Mouse (Mus musculus) induced T-regulatory cell, adult 2 months (primary cell): ENCODE measurements at regions not wholly inside any gene's neighbourhood (a gene's known extent, or its start where the extent isn't known, plus 50 kb on each side); places are given as distances from the start of the nearest gene placed in this dataset.
A peak's percentile ranks its signal among the peaks of the same experiment; 100 is the strongest.

Experiments
- DNase-seq: peaks from one replicate; pipeline ENCODE4 v3.0.0-alpha.2; 2012; ENCODE audit warnings: low read depth

DNA sequence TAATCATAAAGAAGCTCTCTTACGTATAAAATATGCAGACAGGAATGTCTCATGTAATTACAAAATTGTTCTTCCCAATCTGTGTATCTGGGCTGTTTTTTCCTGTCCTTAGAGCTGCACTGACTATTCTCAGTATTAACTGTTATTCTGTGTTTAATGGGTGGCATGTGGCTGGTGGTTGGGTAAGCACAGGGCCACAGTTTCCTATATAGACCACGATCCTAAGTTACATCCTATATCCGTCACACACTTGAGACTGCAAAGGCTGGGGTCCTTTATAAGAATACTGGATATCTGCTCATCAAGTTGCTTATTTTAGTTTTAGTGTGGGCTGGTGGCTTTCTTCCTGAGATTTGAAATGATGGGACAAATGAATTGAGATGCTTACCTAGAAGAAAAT, 159.0 kb downstream of the Sox4 start:
- no peak for DNase-seq

DNA sequence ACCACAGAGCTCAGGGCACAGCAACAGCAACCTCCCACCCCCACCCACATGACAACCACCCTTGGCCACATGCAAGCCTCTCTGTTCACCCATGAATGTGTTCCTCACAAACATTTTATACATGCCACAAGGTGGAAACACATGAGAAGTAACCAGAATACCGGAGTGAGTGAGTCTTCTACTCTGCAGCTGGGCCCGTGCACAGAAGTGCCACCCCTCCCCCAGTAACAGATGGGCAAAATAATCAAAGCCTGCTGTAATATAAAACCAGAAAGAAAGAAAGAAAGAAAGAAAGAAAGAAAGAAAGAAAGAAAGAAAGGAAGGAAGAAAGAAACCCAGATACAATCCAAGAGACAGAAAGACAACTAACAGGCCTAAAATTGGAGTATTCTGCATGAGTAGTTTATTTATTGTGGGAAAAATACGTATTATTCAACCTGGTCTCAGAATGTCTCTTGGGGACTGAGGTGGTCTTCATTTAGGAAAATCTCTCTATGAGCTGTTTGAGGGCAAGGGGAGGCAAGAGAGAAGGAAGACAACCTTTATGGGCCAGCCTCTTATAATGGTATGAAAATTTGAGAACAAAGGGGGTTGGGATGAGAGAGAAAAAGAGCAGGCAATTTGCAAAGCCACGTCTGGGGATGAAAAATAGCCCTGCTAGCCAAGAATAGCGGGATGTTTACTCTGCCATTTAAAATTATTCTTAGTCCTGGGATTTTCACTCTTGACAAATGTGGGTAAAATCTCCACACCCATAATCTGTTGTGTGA, 160.2 kb downstream of the Sox4 start:
- DNase-seq = no peak

DNA sequence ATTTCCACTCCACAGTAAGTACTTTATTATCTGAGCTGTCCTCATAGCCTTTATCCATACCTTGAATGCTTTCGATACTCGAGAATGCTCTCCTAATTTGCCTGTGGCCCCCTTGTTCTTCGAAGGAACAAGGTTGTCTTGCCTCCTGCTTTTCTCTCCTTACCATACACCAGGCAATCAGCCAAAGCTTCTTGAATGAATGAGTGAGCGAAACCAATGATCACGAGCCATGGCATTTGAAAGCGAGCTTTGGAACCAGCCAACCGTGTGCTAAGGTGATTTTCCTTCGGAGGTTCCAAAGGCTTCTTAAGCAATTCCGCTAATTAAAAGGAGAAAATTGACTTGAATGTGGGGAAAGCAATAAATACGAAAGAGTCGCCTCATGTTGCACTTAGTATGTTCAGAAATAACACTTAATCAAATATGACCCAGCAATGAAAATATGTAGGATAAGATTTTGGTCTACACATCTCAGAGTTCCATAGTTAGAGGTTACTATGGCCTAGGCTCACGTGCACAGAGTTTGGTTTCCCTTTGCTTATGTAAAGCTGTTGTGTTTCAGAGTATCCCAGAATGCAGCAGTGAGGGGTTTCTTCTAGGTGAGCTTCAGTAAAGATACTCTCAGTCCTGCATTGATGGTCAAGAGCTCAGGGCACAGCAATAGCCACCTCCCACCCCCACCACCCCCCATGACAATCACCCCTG, 160.9 kb downstream of the Sox4 start:
- no peak for DNase-seq

DNA sequence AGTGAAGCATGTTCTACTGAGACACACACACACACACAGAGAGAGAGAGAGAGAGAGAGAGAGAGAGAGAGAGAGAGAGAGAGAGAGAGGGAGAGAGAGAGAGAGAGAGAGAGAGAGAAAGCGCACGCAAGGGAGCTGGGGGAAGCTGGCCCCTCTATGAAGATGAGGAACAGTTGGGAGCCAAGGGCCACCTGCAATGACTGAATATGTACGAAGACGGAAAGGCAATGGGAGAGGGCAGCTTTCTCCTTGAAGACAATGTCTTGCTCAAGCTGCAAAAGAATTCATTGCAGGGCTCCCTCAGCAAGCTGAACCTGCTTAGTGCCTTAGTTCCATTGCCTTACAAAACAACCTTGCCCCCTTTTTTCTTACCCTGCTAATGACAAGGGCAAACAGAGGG, 163.1 kb downstream of the Sox4 start:
- DNase-seq = no peak

DNA sequence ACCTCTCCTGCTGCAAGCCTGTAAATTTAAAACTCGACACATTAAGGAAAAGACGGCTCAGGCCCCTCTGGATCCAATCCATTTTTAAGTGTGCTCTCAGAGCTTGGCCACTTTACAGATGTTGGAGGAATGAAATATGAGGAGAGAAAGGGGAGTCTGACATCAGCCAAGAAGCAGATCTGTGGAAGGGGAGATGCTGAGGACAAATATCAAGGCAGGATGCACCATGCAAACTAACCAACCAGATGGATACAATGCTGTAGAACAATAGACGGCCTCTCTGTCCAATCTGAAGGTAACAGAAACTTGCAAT, 166.2 kb downstream of the Sox4 start:
- no peak for DNase-seq

DNA sequence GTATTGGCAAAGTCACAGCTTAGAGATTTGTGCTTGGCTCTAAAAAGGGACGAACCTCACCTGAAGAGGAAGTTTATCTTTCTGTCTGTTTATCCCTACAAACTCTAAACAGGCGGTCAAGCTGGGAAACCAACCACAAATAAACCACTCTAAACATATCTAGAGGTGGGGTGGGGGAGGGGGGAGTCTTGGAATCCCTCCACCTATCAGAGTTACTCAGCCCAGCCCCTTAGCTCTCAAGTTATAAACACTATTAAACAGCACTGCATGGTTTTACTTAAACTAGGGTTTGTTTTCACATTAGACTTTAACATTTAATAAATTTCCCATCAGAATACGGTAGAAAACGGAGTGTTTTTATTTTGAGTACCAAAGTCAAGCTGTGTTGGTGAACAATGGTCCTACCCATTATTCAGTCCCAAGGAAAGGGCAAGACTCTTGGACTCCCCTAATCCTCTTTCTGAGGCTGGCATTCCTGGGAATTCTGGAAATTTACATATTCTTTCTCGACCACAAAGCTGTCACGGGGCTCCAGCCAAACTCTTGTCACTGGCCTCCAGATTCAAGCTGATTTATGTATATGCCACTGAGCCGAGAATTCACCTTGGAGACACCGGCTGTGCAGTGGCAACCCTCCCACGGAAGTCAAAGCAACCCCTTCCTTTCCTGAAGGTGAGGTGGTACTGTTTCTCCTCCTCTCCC, 166.7 kb downstream of the Sox4 start:
- DNase-seq = no peak

DNA sequence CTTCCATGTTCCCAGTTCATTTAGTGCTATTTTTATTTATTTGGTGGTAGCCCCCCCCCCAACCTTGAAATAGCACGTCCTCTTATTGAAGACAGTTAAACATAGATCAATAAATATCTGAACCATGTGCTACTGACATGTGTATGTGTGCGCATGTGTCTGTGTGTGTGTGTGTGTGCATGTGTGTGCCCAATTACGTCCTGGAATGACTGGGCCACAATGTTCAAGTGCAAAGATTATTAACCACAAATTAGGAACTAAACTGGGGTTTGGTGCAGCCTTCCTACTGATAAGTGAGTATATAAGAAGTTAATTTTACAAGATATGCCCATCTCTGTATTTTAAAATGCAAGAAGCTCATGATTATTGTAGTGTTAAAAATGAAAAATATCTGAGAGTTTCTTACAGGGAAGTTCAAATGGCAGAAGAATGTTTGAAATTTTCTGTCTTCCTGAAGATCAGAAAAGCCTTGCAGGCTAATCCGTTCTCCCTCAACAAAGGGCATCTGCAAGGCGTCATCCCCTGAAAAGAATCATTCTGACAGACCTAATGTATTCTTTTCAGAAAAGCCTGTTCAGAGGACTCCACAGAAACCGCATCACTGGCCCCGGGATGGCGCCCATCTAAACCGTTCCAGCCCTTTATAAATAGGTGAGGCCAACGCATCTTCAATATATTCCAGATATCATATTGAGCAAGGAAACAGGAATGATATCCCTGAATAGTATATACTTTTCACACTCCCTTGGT, 170.8 kb downstream of the Sox4 start:
- DNase-seq = no peak

DNA sequence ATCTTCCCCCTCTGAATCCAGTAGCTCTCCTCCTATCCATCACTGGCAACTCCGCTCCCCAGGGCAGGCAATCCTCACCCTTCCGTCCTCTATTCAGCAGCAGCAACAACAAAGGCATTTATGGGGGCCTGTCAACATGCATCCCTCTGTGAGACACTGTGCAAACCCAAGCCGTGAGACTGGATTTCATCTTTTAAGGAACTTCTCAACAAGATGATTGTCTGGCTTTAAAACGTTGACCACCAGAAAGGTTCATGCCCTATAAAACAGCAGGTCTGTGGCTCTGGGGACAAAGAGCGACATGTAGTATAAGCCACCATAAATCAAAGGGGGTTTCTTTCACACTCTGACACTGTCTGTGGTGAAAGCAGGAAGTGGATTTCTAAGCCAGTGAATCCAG, 171.4 kb downstream of the Sox4 start:
- DNase-seq = no peak

DNA sequence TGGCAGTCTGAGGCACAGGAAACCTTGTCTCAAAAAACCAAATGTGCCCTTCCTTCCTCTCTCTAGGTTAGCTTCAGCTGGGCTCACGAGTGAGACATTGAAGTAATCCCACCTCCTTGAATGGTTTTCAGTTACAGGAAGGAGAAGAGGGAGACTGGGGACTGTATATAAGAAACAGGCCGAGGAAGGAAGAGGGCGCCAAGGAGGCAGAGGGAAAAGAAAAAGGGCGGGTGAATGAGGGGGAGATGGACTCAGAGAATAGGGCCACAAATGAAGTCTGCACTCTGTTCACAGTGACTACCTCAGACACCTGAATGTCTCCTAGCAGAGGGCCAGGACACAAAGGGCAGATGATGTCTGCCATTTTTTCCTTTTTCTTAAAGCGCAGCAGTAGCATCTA, 171.9 kb downstream of the Sox4 start:
- no peak for DNase-seq

DNA sequence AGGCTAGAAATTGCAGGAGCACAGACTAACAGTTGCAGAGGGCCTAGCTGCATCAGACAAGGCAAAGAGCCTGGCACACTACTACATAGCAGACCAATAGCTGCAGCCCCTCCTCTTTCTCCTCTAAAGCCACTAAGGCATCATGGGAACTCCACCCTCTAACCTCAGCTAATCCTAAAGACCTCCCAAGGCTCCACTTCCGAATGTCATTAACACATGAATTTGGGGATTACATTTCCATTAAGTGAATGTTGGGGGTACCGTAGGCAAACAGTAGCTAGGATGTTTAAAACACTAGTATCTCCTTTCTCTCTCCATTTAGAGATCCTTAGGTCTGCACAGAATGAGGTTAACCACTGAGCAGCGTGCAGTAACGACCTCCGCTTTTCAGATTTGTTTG, 173.1 kb downstream of the Sox4 start:
- no peak for DNase-seq

DNA sequence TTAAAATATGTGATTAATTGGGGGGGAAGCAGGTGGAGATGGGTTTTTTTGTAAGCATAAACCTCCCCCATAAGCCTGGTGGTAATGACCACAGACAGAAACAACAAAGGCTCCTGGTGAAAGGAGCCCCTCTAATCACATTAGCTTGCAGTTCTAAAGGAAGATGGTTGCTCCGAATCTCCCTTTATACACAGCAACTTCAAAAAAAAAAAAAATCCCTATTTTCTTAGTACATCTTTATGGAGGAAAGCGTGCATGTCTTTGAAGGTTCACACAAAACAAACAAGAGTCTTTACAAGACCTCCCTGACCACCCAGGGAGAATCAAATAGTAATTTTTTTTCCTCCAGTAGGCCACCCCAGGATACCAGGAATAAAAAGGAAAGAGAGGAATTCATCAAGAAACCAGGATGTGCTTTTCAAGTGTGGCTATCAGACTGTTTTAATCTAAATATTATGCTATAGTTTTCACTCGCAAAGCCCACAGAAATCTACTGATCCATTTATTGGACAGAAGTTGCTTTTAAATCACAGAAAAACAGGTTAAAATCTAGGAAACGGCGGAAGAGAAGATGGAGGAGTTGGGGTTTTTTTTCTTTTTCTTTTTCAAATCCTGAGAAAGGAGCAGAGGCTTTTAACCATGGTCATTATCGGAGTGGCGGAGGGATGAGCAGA, 178.2 kb downstream of the Sox4 start:
- no peak for DNase-seq

DNA sequence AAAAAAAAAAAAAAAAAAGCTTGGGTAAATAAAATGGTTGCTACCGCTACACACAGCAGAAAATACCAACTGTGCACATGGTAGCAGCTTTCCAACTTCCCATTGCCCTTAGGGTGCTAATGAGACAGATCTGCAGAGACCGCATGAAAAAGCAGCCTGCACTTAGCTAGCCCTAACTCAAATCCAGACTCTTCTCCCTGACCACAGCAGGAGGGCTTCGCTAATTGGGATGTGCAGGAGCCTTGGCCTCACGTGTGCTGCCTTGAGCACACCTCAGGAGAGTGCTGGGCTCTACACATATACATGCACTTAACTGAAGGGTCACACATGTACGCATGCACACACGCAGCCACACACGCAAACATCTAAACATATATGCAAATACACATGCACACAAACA, 178.9 kb downstream of the Sox4 start:
- no peak for DNase-seq

DNA sequence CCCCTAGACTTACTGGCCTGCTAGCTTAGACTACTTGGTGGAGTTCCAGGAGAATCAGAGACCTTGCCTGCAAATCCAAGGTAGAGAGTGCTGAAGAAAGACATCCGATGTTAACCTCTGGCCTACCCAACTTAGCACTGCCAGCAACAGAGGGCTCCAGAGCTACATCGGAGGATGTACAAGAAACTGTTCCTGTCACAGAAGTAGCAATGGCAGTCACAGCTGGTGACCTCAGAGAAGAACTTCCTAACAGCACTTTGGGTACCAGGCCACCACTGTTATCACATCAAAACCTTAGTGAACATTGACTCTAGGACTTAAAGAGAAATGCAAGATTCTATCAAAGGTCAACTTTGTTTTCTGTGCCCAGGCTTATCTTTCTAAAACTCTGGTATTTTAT, 180.0 kb downstream of the Sox4 start:
- DNase-seq = no peak

DNA sequence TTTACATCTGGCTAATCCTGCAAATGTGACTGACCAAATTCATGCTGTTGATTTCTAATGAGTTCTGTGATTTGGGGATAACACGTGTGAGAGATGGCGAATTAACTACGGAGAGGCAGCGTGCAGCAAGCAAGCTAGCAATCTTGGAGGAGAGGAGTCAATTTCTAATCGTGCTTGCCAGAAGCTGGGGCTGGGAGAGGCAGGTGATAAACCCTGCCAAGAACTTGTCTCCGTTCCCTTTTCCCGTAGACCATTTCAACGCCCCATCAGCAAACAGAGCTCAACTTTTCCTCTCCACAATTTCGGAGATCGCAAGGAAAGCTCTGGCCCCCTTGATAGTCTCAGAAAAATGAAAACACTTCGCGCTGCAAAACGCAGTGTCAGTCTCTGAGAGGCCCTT, 183.0 kb downstream of the Sox4 start:
- no peak for DNase-seq

DNA sequence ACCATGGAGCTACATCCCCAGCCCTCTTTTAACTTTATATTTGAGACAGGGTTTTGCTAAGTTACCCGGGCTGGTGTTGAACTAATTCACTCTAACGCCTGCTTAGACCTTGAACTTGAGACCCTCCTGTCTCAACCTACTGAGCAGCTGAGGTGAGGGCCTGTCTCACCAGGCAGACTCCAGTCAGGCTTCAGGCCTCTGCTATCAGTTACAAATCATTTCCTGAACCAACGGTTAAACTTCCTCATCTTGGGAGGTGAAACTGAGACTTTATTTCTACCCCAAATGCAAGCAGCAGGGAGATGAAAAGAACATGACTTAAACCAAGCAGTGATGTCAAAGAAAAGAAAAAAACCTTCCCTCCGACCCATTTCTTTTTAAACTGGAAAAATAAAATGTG, 183.5 kb downstream of the Sox4 start:
- no peak for DNase-seq

DNA sequence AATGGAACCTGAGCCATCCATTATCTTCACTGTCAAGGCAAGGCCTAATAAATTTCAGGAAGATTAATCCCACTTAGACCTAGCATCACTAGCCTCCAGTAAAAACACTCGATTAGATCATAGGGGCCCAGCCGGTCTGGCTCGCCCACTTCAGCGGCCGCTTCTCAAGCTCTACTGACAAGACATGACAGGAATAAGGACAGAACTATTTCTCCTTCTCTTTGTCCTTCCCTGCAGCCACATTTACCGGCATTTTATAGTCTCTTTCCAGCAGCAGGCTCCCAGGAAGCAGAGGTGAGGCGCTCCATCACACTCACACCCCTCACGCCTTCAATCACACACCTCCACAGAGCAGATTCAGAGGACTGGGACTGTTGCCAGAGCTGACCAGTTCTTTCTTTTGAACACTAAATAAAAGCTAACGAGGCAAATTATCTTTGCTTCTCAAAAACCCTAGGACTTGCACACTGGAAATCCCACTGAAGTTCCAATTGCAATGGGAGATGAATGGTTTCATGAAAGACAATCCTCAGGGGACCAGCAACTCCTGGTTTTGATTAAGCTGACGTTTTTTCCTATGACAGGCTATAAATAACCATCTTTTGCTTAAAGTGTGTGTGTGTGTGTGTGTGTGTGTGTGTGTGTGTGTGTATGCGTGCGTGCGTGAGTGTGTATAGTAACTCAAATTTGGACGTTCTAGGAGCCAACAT, 184.6 kb downstream of the Sox4 start:
- DNase-seq = no peak

DNA sequence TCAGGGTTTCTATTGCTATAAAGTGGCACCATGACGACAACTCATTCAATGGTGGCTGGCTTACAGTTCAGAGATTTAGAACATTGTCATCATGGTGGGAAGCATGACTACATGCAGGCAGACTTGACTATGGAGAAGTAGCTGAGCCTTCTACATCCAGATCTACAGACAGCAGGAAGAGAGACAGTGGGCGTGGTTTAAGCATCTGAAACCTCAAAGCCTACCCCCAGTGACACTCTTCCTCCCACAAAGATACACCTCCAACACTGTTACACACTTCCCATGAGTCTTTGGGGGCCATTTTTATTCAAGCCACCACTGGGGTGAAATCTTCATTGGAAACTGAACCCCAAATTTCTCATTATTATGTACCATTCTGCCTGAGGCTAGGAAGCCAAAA, 191.0 kb downstream of the Sox4 start:
- DNase-seq = peak; percentile 15

DNA sequence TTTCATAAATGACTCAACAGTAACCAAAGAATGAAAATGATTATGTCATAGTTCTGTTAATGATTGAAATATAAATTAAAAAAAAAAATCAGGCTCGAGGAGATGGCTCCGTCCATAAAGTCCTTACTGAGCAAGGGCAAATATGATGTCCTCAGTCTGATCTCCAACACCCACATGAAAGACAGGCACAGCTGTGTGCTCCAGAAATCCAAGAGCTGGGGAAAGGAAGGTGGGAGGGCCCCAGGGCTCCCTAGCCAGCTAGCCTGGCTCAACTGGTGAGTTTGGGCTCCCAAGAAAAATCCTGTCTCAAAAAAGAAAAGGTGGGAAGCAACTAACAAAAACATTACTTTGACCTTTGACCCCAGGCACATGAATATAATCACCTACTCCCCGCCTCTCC, 194.5 kb downstream of the Sox4 start:
- no peak for DNase-seq

DNA sequence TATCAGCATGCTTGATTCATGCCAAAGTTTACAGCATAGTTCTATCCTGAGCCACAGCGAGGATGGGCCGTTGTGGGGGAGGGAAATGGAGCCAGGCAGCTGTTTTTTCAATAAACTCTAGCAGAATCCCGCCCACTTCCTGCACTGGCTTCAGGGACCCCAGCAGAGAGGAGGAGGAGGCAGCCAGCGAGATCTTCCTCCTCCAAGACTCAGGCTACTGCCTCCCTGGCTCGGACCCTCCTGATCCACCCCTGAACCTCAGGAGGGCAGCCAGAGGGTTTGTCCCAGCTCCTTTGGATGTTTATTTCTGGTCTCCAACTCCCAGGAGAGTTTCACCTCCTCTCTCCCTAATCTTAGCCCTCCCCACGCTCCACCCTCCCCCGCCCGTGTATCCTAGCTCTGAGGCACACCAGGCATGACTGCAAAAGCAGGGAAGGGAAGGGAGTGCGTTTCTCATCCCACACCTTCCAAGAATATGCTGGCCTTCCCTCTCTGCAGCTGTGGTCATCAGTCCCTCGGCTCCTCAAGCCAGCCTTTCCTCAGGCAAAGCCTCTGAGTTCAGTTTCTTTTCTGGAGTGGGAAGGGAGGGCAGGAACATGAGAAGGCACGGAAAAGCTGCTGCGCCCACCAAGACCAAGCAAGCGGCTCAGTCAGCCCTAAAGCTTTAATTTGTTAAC, 195.5 kb downstream of the Sox4 start:
- DNase-seq = no peak

DNA sequence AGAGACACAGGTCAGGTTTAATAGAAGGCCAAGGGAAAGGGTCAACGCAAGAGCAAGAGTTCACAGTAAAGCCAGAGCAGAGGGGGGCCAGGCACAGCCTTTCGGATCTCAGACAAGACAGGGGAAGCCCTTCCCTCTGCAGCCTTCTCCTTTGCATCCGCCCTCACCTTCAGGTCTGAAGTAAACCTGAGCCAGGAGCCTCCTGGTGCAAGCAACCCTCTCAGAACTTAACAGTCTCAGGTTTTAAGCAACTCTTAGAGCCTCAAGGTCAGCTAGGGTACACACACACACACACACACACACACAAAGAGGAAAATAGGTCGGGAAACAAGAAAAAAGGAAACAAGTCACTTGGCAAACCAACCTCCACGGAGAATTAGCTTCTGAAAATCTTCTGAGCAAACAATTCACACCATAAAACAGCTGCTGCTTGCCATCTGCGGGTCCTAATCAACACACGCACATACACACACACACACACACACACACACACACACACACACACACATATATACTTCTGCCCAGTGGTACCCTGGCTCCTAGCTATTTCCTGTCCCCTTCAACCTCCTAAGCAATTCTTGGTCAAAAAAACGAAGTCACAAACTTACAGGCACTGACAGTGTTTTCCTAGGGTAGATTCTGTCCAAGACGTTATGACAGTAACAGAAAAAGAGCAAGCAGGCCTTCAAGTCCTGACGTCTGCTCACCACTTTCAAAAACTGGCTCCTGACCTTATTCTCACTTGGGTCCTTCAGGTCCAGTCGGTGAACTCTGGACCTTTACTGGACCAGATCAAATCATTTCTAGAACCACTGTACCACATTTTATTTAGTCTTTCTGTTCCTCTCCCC, 196.4 kb downstream of the Sox4 start:
- DNase-seq = peak; percentile 35
